Mouse (Mus musculus): ENCODE measurements around the gene Pnmal1.

Pnmal1 gene

DNA sequence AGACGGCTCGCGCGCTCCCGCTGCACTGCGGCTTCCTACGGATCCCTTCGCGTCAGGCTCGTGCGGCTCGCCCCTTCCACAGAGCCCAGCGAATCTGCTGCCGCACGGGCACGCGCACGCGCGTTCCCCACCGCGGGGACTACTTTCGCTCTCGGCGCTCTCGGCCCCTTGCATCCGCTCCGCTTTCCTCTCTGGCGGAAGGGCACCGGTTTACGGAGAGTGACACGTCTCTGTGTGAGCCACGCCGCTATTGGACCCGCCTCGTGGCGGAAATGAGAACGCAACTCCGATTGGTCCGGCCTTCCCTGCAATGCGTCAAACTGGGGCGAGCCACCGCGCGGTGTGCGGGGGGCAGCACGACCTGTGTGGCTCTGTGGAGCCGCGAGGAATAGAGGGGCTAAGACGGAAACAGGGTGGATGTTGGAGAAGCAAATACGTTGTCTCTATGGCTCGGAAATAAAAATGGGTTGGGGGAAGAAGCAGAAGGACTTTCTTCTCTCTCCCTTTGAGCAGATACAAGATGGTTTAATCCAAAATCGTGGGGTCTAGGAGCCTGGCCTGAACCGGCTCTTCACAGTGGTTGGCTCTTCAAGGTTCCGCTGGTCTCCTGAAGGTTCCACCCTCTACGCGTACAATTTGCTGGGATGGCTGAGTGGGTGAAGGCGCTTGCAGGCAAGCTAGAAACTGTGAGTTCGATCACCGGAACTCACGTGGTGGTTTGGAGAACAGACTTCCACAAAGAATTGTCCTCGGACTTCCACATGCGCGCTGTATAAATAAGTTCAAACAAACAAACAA is 35.2 kb upstream of the Pnmal1 start, which contains the start of gene Calm3:
Gene Calm3 (minus strand): TSS at position 78 of the 798 bp plus-strand sequence.
- peak; percentile 99 to 100 for DNase-seq (ENCODE audit: low spot score in 2 of 2)

DNA sequence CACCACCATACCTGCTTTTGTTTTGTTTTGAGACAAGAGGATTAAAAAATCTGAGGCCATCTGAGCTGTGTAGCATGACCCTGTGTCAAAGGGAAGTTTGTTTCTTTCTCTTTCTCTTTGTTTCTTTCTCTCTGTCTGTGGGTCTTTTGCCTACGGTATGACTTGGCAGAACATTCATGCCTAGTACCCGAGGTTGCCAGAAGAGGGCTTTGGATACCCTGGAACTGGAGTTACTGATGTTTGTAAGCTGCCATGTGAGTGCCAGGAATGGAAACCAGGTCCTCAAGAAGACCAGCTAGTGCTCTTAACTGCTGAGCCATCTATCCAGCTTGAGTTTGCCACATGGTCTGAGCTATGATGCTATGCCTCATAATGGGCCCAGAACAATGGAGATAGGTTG is 31.1 kb upstream of the Pnmal1 start:
- no peak for DNase-seq (ENCODE audit: low spot score in 2 of 2)

DNA sequence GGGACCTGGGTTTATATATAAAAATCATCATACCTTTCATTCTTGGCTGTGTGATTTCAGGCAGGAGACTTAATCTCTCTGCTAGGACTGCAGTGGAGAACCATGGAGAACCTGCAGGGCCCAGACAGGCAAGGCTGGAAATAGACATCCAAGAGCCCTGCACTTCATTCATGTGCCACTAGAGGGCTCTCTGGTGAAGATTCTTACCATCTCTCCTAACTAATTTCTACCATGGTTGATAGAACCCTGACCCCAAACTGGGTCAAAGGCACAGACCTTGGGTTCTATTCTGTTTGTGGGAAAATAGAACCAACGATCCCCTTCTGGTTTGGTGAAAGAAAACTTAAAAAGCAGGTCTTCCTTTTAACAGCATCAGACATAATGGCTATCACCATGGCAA is 28.6 kb upstream of the Pnmal1 start:
- peak; percentile 67 to 81 for DNase-seq (ENCODE audit: low spot score in 2 of 2)

DNA sequence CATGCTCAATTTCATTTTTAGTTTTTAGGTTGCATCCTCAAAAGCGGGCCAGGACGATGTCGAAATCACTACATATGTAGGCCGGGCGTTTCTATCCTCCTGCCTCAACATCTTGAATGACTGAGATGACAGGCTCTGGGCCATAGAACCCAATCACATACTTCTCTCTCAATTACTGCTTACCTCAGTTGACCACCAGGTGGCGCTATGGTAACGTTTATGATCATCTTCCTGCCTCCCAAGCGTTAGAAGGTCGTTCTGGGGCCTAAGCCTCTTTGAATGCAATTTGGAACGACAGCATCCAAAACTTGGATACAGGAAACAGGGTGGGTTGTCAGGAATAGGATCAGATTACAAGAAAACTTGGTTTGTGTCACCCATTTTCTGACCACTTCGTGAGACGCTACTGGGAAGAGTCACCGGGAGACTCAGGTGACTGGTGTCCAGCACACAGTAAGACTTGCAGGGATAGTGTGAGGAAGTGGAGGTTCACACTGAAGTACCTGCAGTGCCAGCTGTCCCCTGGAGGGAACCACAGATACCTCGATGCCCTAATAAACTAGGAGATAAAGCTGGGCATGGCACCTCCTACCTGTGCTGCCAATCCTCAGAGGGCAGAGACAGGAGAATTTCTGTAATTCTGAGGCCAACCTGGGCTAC is 27.4 kb upstream of the Pnmal1 start:
- DNase-seq (ENCODE audit: low spot score in 2 of 2): peak; percentile 80 to 89

DNA sequence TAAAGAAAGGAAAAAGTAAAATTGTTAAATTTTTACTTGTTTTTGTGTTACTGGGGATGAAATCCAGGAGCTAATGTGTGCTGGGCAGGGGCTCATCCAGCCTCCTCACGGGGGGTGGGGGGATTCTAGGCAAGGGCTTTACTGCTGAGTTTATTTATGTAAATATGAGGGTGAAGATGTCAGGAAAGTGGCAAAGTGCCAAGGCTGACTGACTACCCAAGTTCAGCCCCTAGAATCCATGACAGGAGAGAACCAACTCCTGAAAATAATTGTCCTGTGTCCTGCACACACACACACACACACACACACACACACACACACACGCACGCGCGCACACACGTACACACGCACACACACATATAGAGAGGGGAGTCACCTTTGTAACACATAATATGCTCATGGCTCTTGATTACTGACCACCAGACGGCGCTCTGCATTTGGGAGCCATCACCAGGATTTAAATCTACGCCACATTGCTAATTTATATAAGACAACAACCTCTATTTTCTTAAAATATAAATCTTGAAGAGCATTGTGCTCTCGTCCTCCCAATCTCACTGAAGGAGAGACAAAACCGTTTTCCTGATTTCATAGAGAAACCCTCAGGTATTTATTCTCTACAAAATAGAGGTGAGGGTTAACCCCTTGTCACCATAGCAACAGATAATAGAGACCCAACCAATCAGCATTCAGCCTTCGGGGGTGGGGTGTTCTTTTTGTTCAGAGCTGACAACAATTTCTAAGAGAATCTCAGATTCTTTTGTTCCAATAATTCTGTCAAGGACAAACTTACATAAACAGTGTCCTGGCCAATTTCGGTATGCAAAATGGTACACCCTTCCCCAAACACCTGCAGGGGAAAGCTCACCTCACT is 26.5 kb upstream of the Pnmal1 start:
- peak; percentile 3 to 77 for DNase-seq (ENCODE audit: low spot score in 2 of 2)

DNA sequence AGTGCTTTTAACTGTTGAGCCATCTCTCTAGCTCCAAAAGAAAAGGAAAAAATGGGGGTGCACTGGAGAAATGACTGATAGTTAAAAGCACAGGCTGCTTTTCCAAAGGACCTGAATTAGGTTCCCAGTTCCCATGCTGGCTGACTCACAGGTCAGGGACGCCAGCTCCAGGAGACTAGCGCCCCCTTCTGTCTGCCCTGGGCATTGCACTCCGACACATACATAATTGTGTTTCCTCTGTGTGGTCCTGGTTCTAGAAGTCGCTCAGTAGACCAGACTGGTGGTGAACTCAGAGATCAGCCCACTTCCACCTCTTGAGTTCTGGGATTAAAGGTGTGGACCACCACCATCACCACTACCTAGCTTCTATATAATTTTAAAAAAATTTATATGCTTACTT is 22.2 kb upstream of the Pnmal1 start:
- DNase-seq (ENCODE audit: low spot score in 2 of 2): peak in 1 of 2 experiments; percentile 57

DNA sequence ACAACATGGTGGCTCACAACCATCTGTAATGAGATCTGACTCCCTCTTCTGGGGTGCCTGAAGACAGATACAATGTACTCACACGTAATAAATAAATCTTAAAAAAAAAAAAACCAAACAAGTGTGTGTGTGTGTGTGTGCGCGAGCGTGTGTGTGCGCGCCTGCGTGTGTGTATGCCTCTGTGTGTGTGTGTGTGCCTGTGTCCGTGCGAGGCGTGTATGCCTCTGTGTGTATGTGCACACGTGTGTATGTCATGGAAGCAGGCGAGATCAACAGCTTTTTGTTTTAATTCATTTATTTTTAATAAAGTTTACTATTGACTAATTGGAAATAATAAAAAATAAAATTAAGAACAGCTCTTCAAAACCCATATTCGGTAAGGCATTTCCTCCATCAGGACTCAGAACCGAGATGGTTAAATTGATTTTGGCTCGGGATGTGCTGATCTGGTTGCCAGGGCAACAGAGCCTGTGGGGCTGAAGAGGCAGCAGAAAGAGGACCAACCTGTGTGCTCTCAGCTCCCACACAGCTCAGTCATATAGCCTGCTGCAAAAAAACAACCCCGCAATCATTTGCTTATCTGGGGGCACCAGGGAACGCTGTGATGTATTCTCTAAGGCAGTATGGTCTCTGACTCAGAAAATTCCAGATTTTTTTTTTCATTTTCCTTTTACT is 21.2 kb upstream of the Pnmal1 start:
- DNase-seq (ENCODE audit: low spot score in 2 of 2): no peak

DNA sequence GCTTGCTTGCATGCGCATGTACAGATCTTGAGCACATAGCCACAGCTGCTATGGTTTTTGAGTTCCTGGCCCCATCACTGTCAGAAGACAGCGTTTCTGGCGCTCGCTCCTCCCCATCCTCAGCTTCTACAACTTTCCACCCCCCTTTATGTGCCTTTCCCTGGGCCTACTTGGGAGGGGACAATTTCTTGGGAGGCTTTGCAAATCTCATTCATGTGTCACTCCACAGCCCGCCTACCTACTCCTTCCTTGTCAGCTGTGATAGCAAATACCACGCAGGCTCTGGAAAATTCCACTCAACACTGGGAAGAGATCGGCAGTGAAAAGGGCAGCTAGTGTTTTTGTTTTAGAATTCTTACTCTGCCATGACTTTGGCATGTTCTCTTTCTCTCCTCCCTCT is 19.2 kb upstream of the Pnmal1 start:
- DNase-seq (ENCODE audit: low spot score in 2 of 2): no peak

DNA sequence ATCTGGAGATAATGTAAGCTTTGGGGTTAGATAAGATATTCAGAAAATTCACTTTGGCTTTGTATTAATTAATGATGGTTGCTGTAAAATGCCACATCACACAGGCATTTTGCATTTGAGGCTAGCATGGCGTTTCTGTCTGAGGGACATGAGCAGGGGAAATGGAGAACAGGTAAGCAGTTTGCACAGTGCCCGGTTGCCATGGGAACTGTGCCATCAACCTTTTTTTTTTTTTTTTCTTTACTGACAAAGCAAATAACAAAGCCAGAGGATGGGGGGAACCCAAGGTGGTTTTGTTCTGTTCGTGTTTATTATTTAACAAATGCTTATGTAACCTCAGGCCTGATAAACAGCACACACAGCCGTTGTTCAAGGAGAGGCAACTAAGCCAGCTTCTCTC is 16.6 kb upstream of the Pnmal1 start:
- DNase-seq (ENCODE audit: low spot score in 2 of 2): no peak

DNA sequence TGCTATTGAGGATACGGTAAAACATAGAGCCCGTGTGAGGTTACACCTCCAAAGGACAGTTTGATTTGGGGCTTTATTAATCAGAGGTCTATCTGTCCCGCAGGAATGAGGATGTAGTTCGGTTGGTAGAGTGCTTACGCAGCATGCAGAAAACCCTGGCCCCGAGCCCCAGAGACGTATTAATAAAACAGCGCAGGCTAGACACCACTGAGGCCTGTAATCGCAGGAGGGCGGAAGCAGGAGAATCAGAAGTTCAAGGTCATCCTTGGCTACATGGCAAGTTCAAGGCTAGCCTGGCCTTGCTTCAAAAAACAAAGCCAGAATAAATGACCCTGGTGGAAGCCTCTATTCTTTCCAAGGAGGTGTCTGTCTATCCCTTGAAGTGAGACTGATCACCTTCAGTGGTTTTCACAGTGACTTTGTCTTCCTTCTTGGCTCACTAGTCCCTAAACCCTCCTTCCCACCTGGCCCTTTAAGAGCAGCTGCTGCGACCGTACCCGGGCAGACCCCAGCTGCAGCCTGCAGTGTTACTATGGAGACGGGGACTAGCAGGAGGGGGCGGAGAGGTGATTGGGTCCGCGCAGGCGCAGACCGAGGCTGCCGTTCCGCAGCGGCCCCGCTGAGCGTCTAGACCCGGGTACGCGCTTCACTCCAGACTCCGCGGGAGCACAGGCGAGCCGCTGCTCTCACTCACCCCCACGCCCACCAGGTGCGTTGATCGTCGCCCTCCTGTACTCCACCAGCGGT is 15.2 kb upstream of the Pnmal1 start, which contains the start of gene Pnmal2:
Gene Pnmal2 (plus strand): TSS at position 622 of the 747 bp plus-strand sequence.
- DNase-seq (ENCODE audit: low spot score in 2 of 2): peak in 1 of 2 experiments; percentile 71

DNA sequence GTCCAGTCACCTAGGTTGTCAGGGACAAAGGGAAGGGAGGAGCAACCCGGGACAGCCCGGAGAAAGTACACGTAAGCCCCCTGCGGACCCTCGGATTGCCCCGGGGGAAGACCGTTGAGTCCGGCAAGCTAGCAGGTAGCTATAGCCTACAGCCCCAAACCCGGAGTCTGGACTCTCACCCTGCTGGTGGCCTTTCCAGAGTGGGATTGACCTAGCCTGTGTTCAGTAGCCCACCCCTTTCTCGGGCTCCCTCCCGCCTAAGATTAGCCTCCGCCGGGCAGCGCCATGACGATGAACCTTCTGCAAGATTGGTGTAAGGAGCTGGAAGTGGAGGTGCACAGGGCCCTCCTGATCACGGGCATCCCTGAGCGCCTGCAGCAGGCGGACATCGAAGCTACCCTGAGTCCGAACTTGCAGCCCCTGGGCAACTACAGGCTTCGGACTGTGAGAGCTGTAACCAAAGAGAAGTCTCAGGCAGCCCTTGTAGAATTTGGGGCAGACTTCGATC is 14.6 kb upstream of the Pnmal1 start:
- peak in 1 of 2 experiments; percentile 15 for DNase-seq (ENCODE audit: low spot score in 2 of 2)

DNA sequence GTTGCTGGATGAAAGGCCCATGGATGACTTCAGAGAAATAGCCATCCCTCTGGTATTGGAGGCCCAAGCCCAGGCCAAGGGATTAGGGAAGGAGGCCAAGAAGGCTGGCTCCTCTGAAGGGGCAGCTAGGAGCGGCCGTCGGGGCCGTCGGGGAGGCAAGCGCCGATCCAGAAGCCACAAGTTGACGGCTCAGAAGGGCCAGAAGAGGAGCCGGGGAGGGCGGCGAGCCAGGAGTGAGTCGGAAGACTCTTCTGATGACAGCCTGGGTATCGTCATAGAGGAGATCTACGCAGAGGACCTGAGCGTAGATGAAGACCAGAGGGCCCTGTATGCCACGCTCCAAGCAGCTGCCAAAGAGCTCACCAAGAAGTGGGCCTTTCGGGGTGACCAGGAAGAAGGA is 14.1 kb upstream of the Pnmal1 start:
- no peak for DNase-seq (ENCODE audit: low spot score in 2 of 2)

DNA sequence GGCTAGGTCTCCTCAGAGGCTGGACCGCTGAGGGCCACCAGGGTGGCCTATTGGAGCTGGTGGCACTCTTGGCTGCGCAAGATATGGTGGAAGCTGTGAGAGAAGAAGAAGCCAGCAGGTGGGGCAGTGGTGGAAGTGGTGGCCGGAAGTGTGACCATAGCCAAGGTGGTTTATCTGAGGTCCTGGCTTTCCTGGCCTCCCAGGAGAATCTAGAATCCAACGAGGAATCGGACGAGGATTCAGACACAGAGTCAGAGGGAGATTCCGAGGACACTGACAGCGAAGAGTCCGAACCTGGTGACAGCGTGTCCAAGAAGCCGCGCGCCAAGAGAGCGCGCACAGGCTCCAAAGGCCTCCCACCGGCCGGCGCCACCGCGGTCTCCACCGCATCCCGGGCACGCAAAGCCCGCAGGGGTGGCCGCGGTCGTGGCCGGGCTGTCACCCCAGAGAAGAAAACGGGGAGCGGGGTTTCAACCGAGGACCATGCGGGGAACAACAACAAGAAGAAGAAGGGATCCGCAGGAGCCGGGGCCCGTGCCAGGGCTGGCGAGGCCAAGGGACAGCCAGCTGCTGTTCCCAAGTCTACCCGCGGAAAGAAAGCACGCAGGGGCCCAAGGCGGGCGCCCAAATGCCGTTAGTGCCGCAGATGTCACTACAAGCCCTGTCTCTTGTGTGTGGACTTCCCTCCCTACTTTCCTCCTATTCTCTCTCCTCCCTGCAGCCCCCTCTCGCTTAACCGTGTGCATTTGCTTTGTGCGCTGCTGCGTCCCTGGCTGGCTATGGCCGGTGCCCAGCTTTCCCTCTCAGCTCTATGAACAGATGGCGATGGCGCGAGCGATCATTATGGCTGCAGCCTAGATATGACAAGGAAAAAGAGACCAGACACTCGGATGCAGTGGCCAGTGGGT is 12.8 kb upstream of the Pnmal1 start:
- peak in 1 of 2 experiments; percentile 20 for DNase-seq (ENCODE audit: low spot score in 2 of 2)

DNA sequence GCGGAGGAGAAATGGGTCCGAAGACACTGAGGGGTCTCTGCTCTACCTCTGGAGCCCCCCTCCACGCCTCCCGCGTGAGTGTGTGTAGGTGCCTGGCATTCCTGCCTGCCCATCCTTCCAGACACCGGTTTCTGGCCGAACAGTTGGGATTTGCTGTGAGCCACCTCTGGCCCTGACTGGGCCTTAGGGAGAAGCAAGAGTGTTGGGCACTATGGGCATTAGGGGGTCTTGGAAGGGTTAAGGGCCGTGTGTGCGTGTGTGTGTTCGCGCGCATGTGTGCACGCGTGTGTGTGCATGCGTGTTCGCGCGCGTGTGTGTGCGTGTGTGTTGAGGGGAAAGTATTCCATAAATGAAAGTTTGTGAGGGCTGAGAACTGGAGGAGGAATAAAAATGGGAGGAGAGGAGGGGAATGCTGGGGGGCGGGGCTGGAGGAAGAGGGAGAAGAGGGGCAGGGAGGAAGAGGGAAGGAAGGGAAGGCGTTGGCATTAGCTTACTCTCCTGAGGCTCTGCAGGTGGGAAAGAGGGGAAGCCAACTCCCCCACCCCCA is 12.1 kb upstream of the Pnmal1 start:
- DNase-seq (ENCODE audit: low spot score in 2 of 2): no peak

DNA sequence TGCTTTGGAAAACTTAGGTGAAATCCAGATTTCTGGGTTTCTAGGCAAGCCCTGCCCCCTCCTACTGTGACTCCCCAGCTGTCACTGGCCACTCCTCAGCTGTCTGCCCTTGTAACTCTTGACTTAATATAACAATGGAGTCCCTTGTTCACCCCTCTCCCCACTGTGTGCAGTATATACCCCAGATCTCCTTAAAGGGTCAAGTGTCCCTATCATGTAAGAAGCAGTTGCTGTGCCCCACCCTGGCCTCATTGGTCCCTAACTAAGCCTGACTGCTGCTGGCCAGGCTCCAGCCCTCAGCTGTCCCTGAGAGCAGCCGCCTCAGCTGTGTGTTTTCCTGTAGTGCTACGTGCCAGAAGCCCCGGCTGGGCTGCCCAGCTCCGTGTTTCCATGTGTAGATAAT is 11.5 kb upstream of the Pnmal1 start:
- DNase-seq (ENCODE audit: low spot score in 2 of 2): no peak

DNA sequence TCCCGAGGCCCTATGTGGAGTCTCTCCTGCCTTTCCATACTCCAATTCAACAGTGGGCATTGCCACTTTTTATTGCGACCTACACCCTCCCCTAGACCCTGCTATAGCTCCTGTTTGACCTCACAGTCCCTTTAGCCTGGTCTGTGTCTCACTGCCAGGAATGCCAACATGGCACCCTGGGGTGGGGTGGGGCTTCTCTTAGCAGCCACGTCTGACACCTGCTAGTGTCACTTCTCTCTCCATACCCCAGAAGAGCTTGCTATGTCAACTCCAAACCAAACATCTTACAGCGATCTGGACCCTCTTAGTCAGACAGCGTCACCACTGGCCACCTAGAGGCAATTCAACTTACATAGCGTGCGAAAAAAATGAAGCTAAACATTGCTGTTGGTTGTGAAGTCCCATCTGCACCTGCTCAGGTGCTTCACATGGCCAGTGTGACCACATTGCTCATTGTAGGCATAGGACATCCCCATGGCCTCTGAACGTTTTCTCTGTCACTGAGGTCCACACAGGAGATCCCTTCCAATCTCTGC is 10.5 kb upstream of the Pnmal1 start:
- DNase-seq (ENCODE audit: low spot score in 2 of 2): no peak

DNA sequence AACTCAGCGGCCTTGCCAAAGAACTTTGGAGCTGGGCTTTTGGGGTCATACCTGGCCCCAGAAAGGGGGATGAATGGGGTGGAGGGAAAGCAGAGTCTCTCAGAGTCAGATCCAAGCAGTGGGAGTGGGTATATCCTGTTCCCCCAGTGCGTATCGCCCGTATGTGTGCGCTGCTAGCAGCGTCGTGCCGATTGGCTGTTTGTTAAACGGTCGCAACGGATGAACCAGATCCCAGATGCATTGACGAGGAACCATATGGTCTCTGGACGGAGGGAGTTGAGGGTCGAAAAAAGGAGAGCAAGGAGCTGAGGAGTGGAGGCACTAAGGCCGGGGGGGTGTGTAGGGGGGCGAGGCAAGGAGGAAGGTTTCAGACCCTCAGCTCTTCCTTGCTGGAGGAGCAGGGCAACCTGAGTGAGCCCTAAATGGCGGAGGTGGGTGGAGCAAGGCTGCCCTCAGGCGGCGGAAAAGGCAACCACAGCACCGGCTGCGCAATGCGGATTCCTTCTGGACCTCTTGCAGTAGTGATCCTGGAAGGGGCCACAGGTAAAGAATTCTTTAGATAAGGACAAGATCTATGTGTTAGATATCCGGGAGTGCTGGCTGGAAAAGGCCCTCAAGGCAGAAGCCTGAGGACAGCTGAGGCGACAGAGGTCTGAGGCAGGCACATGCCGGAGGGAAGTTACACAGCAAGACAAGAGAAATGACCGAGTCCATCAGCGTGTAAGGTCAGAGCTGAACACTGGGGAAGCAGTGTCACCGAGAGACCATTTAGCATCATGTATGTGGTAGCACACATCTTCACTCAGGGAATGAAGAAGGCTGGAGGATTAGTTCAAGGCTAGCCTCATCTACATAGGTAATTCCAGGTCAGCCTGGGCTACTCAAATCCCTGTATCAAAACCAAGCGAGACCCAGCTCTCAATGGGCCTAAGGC is 9.3 kb upstream of the Pnmal1 start:
- DNase-seq (ENCODE audit: low spot score in 2 of 2): peak; percentile 53 to 74

All from spleen, postnatal 10 days (tissue).